Mouse (Mus musculus) limb, embryonic 11.5 days (tissue): ENCODE data around the gene Tm9sf4. TPM values are rescaled to one million over a fixed set of nuclear protein-coding genes. Genes with fewer than 3 reads are reported as not detected.

Source experiments
- ATAC-seq: fragments of 200-750 bp; cut with Nextera tagmentation; 2 replicates; pipeline ENCODE4 v1.8.0; 2017; ENCODE audit warnings: low read depth; ENCODE audit not compliant: insufficient number of reproducible peaks, low FRiP score, low TSS enrichment
- DNase-seq: peaks from one replicate; pipeline ENCODE4 v3.0.0-alpha.2; 2015; ENCODE audit warnings: low spot score
- H3K27ac ChIP-seq: fragments of 300-500 bp; sonication (generic); replicated peaks from 2 replicates; pipeline ENCODE4 v1.5.1; 2014; ENCODE audit warnings: low read depth, mild to moderate bottlenecking, low read length
- H3K27me3 ChIP-seq: fragments of 300-500 bp; sonication (generic); 2 replicates; pipeline ENCODE4 v1.6.1; 2014; ENCODE audit warnings: mild to moderate bottlenecking, low read length, mixed read lengths; ENCODE audit not compliant: control insufficient read depth, insufficient read depth
- H3K36me3 ChIP-seq: fragments of 300-500 bp; sonication (generic); 2 replicates; pipeline ENCODE4 v1.6.1; 2014; ENCODE audit warnings: mild to moderate bottlenecking, low read length, moderate library complexity, mixed read lengths; ENCODE audit not compliant: control insufficient read depth, insufficient read depth
- H3K4me1 ChIP-seq: fragments of 300-500 bp; sonication (generic); 2 replicates; pipeline ENCODE4 v1.6.1; 2014; ENCODE audit warnings: low read length, mixed read lengths; ENCODE audit not compliant: control insufficient read depth, insufficient read depth
- H3K4me2 ChIP-seq: fragments of 300-500 bp; sonication (generic); 2 replicates; pipeline ENCODE4 v1.6.1; 2014; ENCODE audit warnings: low read depth, mild to moderate bottlenecking, moderate library complexity; ENCODE audit not compliant: severe bottlenecking
- H3K4me3 ChIP-seq: fragments of 300-500 bp; sonication (generic); 2 replicates; pipeline ENCODE4 v1.5.1; 2014; ENCODE audit warnings: low read depth, low read length
- H3K9ac ChIP-seq: fragments of 300-500 bp; sonication (generic); 2 replicates; pipeline ENCODE4 v1.6.1; 2014; ENCODE audit warnings: mild to moderate bottlenecking, low read length
- H3K9me3 ChIP-seq: fragments of 300-500 bp; sonication (generic); 2 replicates; pipeline ENCODE4 v1.6.1; 2016; ENCODE audit warnings: low read length; ENCODE audit not compliant: control insufficient read depth
- WGBS: fragments of 180-500 bp; shearing (Covaris S2); extraction: QIAGEN DNeasy Blood & Tissue Kit; methylation state at CpG from one replicate; pipeline ENCODE4 v1.1.7; 2014; 5-methylcytosine and 5-hydroxymethylcytosine counted together
- polyA plus RNA-seq: library from polyadenylated mRNA; unstranded; fragments of >200 nt; fragmentation: Nextera tagmentation; extraction: Ambion mirVana; gene quantifications from 2 replicates; pipeline ENCODE4 v1.2.1, GENCODE M21; 2014

The Tm9sf4 gene
- polyA plus RNA-seq, 1 experiment from 2014 or later, result 79.7 TPM

- no peak for DNase-seq
- 22% methylated on average over 6 of the region's 6 CpGs for WGBS
- no peak overlapping the region for H3K4me2 ChIP-seq
These were observed 30.1 kb upstream of the Tm9sf4 start for GRCm38 (mm10) chr2:153131019-153131418.

DNA sequence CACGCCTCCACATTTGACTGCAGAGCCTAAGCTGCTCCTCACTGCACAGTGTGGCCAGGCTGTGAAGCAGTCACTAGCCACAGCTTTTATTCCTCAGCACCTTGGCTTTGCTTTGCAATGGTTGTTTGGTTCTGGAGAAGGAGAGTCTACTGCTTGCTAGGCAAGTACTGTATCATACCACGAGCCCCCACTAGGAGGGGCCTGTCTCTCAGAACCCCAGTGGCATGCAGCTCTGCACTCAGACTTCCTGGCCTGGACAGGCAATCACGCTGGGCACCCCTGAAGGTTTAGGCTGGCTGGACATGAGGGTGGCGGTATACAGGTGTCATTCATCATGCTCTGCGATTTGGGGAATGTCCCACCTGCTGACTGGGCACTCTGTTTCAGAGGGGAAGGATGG is 26.9 kb upstream of the Tm9sf4 start:
- Histone ChIP-seq H3K27me3 (no peaks in the 10 kb centered on the region), H3K4me2 (no peak overlapping the region), H3K9me3 (no peaks in the 10 kb centered on the region), H3K4me1 (no peaks in the 10 kb centered on the region), H3K36me3 (no peaks in the 10 kb centered on the region), H3K4me3 (no peak overlapping the region), H3K9ac (no peak overlapping the region), H3K27ac (no peak overlapping the region)
- DNase-seq, result peak; percentile 43
- ATAC-seq, result no peak
- WGBS, result 40% methylated on average over 5 of the region's 5 CpGs

More at GRCm38 (mm10) chr2:153131019-153131418, 30.1 kb upstream of the Tm9sf4 start:
- ATAC-seq, result no peak
- Histone ChIP-seq H3K4me3 (no peak overlapping the region), H3K9me3 (no peaks in the 10 kb centered on the region), H3K9ac (no peak overlapping the region), H3K27ac (no peak overlapping the region), H3K4me1 (no peaks in the 10 kb centered on the region), H3K27me3 (no peaks in the 10 kb centered on the region), H3K36me3 (no peaks in the 10 kb centered on the region)

DNA sequence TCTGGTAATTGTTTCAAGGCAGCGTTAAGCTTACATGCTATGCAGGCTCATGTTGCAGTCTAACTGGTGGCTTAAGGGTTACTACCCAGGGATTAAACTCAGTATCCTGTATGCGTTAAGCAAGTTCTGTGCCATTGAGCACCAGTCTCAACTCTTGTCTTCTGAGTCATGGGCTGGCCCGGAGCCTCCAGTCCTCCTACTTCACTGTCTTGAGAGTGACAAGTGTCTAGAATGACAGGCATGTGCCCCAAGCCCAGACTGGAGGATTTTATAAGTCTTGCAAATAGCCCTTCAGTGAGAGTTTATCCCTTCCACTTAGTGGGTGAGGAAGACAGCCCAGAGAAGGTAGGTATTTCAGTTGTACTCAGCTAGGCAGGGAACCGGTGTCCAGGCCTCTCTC is 24.9 kb upstream of the Tm9sf4 start:
- Histone ChIP-seq H3K27ac (no peak overlapping the region), H3K9ac (no peak overlapping the region), H3K9me3 (no peaks in the 10 kb centered on the region), H3K36me3 (no peaks in the 10 kb centered on the region), H3K4me1 (no peaks in the 10 kb centered on the region), H3K4me3 (no peak overlapping the region), H3K4me2 (no peak overlapping the region), H3K27me3 (no peaks in the 10 kb centered on the region)
- ATAC-seq, result no peak
- no peak for DNase-seq
- 63% methylated on average over 4 of the region's 4 CpGs for WGBS

- Histone ChIP-seq H3K4me1 (no peaks in the 10 kb centered on the region), H3K36me3 (no peaks in the 10 kb centered on the region), H3K27ac (no peak overlapping the region), H3K4me3 (no peak overlapping the region), H3K4me2 (no peak overlapping the region), H3K9me3 (no peaks in the 10 kb centered on the region), H3K9ac (no peak overlapping the region), H3K27me3 (0 out of 2 replicates have a peak, but pooled peaks cover 2% of the 10 kb centered on the region)
- DNase-seq (no peak), ATAC-seq (no peak)
- 76% methylated on average over 7 of the region's 7 CpGs for WGBS
These were observed 21.9 kb upstream of the Tm9sf4 start for GRCm38 (mm10) chr2:153139158-153139557.

DNA sequence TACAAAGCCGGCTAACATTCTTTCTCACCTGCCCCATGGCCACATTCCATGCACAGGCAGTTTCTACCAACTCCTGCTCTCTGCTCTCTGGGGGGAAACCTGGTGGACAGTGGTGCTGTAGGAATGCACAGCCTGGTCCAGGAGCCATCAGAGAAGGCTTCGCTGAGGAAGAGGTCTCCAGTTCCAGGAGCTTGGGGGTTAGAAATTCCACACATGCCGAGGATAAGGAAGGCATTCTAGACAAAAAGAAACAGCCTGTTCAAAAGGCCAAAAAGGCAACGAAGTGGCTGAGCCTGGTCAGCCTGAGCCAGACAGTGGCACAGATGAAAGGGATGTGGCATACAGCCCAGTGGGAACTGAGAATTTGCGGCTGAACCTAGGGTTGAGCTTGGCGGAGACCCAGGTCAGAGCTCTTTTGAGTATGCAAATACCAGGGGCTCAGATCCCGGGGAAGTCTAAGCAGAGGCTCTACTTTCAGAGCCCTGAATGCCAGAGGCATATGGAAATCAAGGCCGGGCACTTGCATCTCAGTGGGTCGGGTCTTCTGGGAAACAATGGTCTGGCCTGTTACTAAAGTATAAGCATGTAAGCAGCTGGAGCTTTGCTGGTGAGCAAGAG is 21.0 kb upstream of the Tm9sf4 start:
- Histone ChIP-seq H3K9ac (no peak overlapping the region), H3K27me3 (0 out of 2 replicates have a peak, but pooled peaks cover 2% of the 10 kb centered on the region), H3K4me2 (no peak overlapping the region), H3K36me3 (no peaks in the 10 kb centered on the region), H3K9me3 (no peaks in the 10 kb centered on the region), H3K4me3 (no peak overlapping the region), H3K27ac (no peak overlapping the region), H3K4me1 (no peaks in the 10 kb centered on the region)
- WGBS, result 29% methylated on average over 9 of the region's 9 CpGs
- ATAC-seq, result no peak
- DNase-seq, result no peak

- H3K27me3 ChIP-seq, result 0 out of 2 replicates have a peak, but pooled peaks cover 2% of the 10 kb centered on the region
- H3K4me1 ChIP-seq, result no peaks in the 10 kb centered on the region
- H3K27ac ChIP-seq, result no peak overlapping the region
- H3K36me3 ChIP-seq, result no peaks in the 10 kb centered on the region
- H3K9ac ChIP-seq, result no peak overlapping the region
- ATAC-seq, result no peak
- H3K4me2 ChIP-seq, result no peak overlapping the region
- no peak overlapping the region for H3K4me3 ChIP-seq
- H3K9me3 ChIP-seq, result no peaks in the 10 kb centered on the region
- WGBS, result 33% methylated on average over 10 of the region's 10 CpGs
- peak; percentile 73 for DNase-seq
These were observed 18.4 kb upstream of the Tm9sf4 start for GRCm38 (mm10) chr2:153142620-153143199.

GRCm38 (mm10) chr2:153145346-153145745 is 15.8 kb upstream of the Tm9sf4 start:
- no peak overlapping the region for H3K27ac ChIP-seq
- no peaks in the 10 kb centered on the region for H3K4me1 ChIP-seq
- DNase-seq, result no peak
- H3K4me3 ChIP-seq, result no peak overlapping the region
- H3K27me3 ChIP-seq, result 0 out of 2 replicates have a peak, but pooled peaks cover 2% of the 10 kb centered on the region
- H3K36me3 ChIP-seq, result no peaks in the 10 kb centered on the region
- H3K9me3 ChIP-seq, result no peaks in the 10 kb centered on the region
- ATAC-seq, result no peak
- H3K9ac ChIP-seq, result no peak overlapping the region
- WGBS, result 81% methylated on average over 5 of the region's 5 CpGs
- H3K4me2 ChIP-seq, result no peak overlapping the region

GRCm38 (mm10) chr2:153147236-153147635 is 13.9 kb upstream of the Tm9sf4 start:
- Histone ChIP-seq H3K9me3 (no peaks in the 10 kb centered on the region), H3K9ac (no peak overlapping the region), H3K4me1 (no peaks in the 10 kb centered on the region), H3K4me2 (no peak overlapping the region), H3K27me3 (0 out of 2 replicates have a peak, but pooled peaks cover 2% of the 10 kb centered on the region), H3K36me3 (no peaks in the 10 kb centered on the region), H3K27ac (no peak overlapping the region), H3K4me3 (no peak overlapping the region)
- no peak for DNase-seq
- WGBS, result 77% methylated on average over 3 of the region's 3 CpGs
- no peak for ATAC-seq
